Mouse (Mus musculus) T-cell, adult 2 months (primary cell): Measurements from ENCODE around the gene Il21.

ENCODE experiments used
- DNase-seq: peaks from one replicate; pipeline ENCODE4 v3.0.0; 2022; ENCODE audit warnings: low spot score

Gene Il21

DNA sequence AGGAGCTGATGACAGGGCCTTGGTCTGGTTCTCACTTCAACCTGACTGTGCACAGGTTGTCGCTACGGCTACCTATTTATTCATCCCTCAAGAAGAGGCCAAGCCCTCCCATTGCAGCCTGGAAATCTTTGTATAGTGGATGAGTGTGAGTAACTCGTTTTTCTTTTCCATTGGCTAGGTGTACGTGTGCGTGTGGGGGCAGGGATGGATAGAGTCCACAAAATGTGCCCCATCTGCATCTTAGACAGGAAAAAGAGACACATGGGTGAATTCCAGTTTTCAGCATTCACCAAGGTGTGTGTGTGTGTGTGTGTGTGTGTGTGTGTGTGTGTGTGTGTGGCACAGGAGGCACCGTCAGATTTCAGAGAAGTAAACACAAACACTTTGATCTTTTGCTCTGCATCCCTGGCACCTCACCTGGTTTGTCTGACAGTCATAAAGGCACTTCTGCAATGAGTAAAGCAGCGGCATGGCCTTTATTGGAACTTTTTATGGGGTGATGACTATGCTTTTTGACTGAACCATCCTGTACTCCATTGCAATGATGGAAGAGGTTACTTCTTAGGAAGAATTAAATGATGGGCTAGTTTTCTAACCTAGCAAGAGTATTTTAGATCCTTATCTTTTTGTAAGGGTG lies at the start of gene Il21:
Gene Il21 (minus strand): TSS at position 51 of the 637 bp plus-strand sequence.
- DNase-seq, result no peak

DNA sequence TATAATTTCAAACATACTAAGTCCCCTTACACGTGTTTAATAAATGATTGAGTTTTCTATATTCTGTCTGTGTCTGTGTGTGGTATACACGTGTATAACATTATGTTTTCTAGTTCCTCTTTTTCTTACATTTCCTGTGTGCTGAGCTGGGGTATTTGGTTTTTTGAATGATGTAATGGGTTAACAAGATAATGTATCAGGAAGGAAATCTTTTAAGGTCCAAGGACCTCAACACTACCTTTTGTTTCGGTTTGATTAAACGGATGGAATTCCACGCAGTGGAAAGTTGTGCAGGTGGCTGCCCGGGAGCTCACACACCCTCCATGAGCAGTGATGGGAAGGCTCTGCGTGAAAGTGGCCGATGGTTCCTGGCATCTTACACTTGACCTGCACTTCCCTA lies 48.4 kb upstream of the Il21 start:
- no peak for DNase-seq

DNA sequence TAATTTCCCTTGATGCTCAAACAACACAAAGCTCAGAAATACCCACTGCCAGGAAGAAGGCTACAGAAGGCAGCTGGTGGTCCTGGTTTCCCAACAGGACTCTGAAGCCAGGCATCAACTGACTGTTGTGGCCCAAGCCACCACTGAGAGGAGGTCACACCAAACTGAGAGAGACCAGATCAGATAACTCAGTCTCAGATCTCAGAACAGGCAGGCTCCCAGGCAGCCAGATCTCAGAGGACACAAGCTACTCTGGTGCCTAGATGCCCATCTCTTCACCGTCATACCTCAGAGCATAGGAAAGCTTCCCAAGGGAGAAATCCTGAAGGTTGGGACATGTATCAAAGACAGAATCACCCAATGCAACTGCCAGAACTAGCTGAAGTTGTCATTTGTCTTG lies 47.8 kb upstream of the Il21 start:
- DNase-seq, result no peak

DNA sequence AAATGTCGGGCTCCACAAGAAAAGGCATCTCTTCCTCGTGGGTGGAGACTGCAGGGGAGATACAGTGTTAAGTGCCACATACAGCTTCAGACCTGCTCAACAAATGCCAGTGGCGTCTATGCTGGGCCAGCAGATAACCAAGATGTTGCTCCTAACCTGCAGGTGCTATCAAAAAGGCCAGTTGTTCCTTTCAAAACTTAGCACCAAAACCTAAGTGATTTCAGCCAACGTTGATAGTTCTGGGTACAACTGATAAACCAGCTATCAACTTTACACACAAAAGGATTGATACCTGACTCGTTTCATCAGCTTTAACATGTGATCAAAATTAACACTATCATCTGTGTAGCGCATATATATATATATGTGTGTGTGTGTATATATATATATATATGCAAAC lies 42.2 kb upstream of the Il21 start:
- DNase-seq, result no peak

DNA sequence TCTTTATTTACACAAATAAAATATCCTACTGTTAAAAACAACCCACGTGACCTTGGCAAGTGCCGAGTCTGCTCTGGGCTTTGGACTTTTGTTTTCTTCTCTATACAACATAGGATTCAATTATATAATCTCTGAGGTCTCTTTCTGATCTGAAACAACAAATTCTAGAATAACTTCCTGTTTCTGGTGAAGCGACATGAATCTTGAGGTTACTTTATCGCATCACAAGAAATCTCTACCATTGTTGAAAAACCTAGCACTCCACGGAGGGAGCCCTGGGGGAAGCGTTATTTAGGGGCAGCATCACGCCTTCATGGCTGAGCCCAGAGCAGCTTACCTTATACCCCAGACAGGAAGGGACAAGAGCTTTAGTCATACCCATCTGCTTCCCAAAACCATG lies 40.7 kb upstream of the Il21 start:
- peak; percentile 28 for DNase-seq

DNA sequence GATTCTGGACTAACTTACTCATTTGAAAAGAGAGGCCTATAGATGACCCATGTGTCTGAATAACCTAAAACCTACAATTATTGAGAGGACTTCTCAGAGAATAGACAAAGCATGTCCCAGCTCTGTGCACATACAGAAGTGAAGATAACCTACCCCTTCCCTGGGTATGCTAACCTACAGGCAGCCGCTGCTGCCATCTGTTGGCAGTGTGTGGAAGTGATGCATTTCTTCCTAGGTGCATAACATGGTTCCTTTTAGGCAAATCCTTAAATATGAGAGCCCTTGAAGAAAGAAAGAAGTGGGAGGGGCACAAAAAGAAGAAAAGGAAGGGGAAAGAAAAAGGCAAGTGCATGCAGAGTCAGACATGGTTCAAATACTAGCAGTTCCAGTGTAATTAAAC lies 38.8 kb upstream of the Il21 start:
- peak; percentile 57 for DNase-seq

DNA sequence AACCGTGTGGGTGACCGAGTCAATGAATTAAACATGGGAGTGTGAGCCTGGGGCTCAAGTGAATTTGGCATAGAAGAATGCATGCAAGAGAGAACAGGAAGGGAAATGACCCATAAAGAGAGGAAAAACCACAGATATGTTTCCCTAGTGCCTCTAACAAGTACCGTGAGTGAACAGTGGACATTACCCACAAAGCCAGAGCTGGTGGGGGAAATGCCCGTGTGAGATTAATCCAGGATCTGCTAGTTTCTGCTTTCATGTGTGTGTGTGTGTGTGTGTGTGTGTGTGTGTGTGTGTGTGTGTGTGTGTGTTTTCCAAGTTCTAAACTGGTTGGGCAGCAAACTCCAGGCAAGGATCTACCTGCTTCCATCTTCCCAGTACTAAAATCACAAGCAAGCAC lies 37.5 kb upstream of the Il21 start:
- DNase-seq, result no peak

DNA sequence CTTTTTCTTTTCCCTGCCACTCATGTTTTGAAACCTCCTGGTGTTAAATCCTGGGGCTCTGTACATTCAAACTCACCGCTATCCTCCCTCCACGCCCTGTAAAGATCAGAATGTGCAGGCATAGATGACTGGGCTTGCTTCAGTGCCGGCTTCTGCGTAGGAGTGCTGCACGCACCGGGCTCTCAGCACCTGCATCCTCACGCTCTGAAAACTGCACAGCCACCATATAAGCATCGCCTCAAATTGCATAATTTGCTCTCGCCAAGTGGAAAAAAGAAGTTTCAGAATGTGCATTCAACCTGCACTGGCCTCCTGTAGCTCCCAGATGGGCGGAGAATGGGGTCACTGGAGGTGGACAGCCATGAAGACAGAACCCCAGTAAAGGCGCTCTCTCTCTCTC lies 35.9 kb upstream of the Il21 start:
- DNase-seq, result no peak

DNA sequence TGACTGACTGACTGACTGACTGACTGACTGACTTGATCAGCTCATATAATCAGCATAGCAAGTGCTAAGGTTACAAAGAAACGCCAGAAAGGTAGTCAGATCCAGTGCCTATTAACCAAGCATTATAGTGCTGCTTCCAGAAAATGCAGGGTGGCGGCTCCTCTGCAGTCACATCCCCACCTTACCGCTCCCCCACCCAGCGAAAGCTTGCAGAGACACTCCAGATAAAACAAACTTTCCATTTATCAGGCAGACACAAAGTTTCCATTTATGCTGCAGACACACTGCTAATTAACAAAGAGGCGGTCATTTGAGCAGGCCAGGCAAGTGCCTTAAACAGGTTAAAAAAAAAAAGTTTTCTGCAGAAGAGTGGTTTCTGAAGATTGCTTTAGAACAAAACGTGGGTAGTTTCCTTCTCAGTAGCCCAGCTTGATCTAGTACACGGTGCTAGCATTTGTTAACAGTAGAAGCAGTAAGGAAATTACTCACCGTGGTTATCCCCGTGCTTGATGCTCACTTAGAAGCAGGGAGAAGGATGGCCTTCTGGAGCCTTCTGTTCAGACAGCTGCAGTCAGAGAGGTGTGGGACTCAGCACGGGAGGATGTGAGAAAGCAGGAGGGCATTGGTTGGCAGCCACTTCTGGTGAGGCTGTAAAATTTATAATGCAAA lies 27.0 kb upstream of the Il21 start:
- DNase-seq, result no peak

DNA sequence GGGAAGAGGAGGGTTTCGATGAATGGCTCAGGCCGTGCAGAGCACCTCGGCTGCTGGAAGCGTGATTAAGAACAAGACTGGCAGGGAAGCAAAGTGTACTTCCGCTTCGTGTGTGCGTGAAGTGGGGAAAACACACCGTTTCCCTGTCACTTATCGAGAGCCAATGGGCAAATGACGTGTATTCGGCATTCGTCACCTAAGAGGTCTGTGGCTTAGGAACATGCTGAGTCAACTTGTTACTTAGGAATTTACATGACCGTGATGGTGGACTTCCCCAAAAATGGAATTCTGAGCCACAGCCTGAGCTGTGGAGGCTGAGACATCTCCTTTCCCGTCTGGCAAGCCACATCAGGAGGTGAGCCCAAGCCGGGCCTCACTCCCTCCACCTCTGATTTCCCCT lies 25.3 kb upstream of the Il21 start:
- peak; percentile 4 for DNase-seq

DNA sequence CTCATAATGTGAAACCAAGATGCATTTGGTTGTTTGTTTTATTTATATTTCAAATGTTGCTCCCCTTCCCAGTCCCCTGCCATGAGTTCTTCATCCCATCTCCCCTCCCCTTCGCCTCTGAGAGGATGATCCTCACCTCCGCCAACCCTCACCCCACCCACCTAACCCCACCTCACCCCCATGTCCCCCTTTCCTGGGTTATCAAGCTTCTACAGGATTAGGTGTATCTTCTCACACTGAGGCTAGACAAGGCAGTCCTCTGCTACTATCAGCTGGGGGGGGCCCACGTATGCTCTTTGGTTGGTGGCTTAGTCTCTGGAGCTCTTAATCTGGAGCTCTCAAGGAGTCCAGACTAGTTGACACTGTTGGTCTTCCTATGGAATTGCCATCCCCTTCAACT lies 18.5 kb upstream of the Il21 start:
- no peak for DNase-seq

DNA sequence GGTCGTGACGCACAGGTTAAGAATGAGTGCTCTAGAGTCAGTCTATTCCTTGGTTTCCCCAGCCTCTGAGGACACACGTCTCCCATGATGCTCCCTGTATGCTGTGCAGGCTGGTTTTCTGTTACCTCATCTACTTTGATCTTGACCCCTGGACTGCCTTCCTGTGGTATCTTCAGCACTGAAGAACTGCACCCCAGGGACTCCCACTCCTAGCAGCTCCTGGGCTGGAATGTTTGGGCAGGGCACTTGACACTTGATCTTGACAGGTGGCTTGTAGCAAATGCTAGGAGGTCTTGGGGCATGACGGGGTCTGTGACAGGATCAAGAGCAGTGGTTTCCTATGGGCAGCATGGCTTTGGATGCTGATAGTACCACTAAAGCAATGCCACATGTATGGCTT lies 2.6 kb upstream of the Il21 start:
- DNase-seq, result no peak

DNA sequence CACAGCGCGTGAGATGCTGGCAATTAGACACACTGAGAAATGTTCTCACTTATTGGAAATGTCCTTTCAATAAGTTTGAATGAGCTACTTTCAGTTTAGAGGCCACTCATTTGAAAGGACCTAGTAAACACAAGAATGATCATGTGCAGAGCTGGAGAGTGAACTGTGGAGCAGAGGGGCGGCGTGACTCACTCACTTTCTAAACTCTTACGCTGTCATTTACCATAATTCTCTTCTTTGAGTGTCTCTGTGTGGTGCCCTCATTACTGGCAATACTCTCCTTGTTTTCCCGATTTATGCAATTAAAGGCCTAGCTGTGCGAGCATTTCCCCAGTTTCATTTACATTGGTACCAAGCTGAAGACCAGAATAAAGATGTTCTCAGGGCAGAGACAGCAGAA lies 1.3 kb downstream of the Il21 start:
- no peak for DNase-seq

DNA sequence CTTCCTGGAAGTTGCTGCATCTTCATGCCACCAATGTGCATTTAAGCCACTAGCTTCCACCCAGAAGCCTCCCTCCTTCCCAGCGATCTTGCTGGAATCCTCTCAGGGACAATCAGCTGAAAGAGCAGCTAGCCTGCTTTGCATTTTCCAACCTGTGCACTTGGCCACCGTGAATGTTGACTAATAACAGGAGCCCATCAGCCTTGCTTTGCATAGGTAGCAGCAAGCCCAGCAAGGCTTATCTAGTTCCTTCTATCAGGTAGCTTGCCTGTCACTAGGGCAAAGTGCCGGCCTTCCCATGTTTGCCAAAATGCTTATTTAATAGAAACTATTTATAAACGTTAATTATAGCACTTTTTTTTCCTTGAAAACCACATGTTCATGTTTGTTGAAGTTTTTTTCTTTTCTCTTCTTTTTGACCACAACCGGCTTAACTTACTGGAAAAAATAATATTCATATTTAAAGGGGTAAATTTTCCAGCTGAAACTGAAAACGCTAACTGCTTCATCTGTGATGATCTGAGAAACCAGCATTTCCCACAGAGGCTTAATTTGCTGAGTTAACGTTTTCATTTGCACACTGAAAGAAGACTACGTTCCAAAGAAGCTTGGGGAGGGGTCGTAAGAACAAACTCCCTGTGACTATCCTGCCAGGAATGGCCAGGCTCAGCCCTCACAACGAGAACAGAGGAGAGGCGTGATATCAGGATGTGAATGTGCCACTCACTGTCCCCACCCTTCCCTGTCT lies 3.2 kb downstream of the Il21 start:
- DNase-seq, result no peak

DNA sequence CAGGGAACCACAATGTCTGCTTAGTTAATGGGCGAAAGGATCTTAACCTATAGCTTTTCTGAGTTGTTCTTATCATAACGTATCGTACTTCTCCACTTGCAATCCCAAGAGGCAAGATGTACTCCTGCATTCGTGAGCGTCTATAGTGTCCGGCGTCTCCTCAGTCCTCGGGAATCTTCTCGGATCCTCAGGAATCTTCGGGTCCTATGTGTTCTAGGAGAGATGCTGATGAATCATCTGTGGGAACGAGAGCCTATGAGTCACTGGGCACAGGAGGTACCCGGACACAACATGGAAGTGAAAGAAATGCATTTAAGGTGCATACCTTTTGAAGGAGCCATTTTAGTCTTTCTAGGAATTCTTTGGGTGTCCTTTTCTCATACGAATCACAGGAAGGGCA lies 7.3 kb downstream of the Il21 start:
- DNase-seq, result no peak

DNA sequence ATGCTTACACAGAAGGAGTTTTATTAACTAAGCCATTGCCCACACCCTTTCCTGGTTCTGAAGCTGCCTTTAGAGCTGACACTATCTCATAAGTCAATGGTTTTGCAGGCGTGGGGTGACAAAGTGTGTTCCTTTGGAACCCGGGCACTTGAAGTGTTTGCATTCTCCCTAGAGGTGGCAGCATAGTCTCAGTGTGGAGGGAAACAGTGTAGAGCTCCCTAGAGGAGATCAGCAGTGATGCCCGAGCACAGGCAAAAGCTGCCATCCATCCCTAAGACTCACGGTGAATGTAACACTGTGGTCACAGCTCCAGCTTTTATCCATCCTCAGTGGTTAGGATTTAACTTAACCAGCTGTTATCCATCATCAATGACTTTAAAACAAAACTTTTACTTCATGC lies 13.4 kb downstream of the Il21 start:
- peak; percentile 25 for DNase-seq

DNA sequence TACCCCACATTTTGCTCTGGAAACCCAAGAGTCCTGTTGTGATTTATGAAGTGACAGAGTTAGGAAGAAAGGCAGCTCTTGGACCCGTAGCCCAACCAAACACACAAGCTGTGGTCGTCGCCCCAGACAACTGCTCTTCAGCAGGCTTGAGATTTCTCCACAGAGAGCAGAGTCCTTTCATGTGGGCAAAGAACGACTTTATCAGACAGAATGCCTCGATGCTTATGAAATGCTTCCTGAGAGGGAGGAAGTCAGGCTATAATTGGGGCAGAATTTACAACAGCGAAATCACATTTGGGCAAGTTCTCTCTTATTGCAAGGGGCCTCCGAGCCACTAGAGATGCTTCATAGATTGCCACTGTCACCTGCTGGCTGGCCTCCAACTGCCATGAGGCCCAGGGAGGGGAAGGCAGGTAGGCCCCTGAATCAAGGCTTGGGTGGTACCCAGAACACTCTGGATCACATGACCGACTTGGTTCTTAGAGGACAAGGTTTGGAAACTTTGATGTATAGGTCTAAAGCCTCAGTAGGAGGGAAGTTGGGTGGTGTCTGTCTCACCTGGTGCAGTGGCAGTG lies 27.1 kb downstream of the Il21 start:
- peak; percentile 83 for DNase-seq

DNA sequence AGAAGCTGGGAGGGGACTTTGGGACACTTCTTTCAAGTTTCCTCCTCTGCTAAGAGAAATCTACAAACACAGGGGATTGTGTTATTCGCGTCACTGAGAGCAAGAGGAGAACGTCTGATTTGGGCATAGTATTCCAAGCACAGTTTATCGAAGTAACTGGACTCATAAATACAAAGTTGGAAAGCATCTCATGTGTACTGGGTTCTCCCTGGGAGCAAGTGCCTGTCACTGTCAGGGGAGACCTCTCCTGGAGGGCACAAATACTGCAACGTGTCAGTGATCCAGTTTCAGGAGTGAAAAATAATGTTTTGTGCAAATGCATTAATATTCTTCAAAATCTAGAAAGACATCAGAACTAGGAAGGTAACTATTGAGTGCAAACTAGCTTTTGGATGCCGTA lies 27.9 kb downstream of the Il21 start:
- peak; percentile 9 for DNase-seq

DNA sequence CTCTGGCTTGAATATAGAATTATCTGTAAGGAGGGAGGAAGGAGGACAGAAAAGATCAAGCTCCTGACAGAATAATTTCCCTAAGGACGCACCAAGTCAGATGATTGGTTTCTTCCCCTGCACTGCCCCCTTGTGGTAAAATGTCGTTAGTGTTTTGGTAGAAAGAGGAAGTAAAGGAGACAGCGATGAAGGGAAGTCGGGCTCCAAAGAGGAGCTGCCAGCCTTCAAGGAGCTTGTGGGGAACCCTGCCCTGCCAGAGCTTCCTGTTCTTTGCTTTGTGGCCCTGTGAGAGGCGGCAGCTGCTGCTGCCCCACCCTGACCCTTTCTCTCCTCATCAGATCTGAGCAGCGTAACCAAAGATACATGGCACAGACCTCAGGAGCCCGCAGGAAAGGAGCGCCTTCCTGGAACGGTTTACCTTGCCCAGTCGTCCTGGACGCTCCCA lies 28.4 kb downstream of the Il21 start:
- peak; percentile 81 for DNase-seq

DNA sequence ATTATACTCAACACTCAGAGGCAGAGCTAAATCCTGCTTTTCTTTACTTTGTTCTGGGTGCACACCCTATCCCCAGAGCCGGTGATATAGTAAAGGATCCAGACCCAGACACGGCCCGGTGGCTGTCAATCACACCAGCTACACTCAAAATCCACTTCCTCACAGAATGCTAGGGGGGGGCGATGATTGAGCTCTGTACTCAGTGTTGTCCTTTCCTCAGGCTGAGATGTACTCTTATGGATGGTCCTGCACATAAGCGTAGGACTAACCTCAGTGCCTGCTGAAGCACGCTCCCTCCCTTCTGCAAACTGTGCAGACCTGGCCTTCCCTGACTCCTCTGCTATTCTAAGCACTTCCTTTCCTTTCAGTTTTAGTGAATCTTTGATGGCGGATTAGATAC lies 29.6 kb downstream of the Il21 start:
- DNase-seq, result no peak

DNA sequence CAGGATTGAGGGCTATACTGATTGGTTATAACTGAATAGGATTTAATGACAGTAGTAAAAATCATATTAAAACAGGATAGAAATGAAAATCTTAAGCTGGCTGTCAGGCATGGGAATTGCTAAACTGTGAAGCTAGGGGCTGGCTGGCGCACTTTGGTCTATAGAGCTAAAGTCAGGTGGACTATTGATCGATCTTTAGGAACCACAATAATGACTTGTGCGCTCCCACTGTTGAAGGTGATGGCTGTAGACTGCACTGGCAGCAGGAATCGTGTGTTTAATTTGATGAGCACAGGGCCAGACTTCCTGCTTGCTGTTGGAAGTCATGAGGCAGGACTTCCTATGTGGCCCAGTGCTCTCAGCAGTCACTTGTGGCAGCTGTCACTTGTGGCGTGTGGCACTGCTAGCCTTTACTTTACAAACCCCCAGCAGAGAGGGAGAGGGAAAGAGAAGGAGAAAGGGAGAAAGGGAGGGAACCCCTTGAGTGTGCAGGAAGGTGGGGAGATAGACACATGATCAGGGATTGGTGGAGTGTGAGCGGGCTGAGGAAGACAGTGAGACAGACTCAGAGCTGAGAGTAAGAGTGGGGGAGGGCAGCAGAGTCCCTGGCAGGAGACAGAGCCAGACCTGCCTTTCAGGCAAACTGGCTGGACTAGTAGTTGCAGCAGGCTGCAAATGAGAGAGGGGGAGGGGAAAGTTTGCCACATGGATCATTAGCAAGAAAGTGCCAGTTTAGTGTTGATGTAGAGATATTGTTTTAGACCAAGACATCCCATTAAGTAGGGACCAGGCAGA lies 31.1 kb downstream of the Il21 start:
- DNase-seq, result peak; percentile 20

DNA sequence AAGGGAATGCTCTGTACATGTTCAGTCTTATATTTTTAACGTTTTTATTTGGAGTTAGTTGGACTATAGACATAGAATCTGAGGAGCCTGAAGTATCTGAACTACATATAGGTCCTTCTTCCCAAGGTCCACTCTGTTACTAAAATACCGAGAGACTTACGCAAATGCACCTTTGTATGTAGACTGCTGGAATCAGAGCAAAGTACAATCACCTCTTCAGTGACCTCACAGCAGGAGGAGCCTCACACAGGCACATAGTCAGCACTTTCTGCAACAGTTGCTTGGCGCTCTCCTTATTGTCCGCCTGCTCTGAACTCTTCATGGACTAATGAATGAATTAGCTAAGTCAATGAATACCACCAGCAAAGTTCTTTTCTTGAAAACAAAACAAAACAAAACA lies 34.1 kb downstream of the Il21 start:
- no peak for DNase-seq
